Mouse (Mus musculus) heart, postnatal 0 days (tissue): ENCODE measurements around the gene Kdm4b. TPM values are rescaled to one million over a fixed set of nuclear protein-coding genes. Genes with fewer than 3 reads are reported as not detected.
A peak's percentile ranks its signal among the peaks of the same experiment; 100 is the strongest.

Experiments
- ATAC-seq: fragments of 200-750 bp; cut with Nextera tagmentation; 2 replicates; pipeline ENCODE4 v1.8.0; 2017; ENCODE audit warnings: low read depth, moderate number of reproducible peaks, moderate library complexity; ENCODE audit not compliant: insufficient read depth
- DNase-seq: peaks from one replicate; pipeline ENCODE4 v3.0.0-alpha.2; 2016; ENCODE audit warnings: low spot score
- H3K27ac ChIP-seq: fragments of 300-500 bp; sonication (generic); 2 replicates; pipeline ENCODE4 v1.5.1; 2014; ENCODE audit warnings: low read depth, mild to moderate bottlenecking
- H3K27me3 ChIP-seq: fragments of 300-500 bp; sonication (generic); 2 replicates; pipeline ENCODE4 v1.6.1; 2014; ENCODE audit warnings: low read length, mixed read lengths; ENCODE audit not compliant: control insufficient read depth, insufficient read depth
- H3K36me3 ChIP-seq: fragments of 300-500 bp; sonication (generic); replicated peaks from 2 replicates; pipeline ENCODE4 v1.6.1; 2014; ENCODE audit warnings: low read length, mixed read lengths; ENCODE audit not compliant: control insufficient read depth, insufficient read depth
- H3K4me1 ChIP-seq: fragments of 300-500 bp; sonication (generic); 2 replicates; pipeline ENCODE4 v1.6.1; 2014; ENCODE audit warnings: antibody characterized with exemption; ENCODE audit not compliant: control insufficient read depth, insufficient read depth
- H3K4me2 ChIP-seq: fragments of 300-500 bp; sonication (generic); 2 replicates; pipeline ENCODE4 v1.6.1; 2014; ENCODE audit warnings: low read depth, mild to moderate bottlenecking, low read length, moderate library complexity
- H3K4me3 ChIP-seq: fragments of 300-500 bp; sonication (generic); 2 replicates; pipeline ENCODE4 v1.5.1; 2014; ENCODE audit warnings: low read depth, low read length
- H3K9ac ChIP-seq: fragments of 300-500 bp; sonication (generic); replicated peaks from 2 replicates; pipeline ENCODE4 v1.6.1; 2014; ENCODE audit warnings: low read depth, low read length, mixed read lengths
- H3K9me3 ChIP-seq: fragments of 300-500 bp; sonication (generic); replicated peaks from 2 replicates; pipeline ENCODE4 v1.6.1; 2016; ENCODE audit warnings: low read length; ENCODE audit not compliant: control insufficient read depth
- CTCF ChIP-seq: IDR thresholded peaks from 2 replicates; pipeline ENCODE4 v1.5.1; 2016; ENCODE audit warnings: antibody characterized with exemption, control low read depth, low read depth
- EP300 ChIP-seq: IDR thresholded peaks from 2 replicates; pipeline ENCODE4 v1.6.1; 2016; ENCODE audit warnings: antibody characterized with exemption, low read depth
- WGBS: fragments of 180-500 bp; shearing (Covaris S2); extraction: QIAGEN DNeasy Blood & Tissue Kit; methylation state at CpG from one replicate; pipeline ENCODE4 v1.1.7; 2014; 5-methylcytosine and 5-hydroxymethylcytosine counted together
- polyA plus RNA-seq: library from polyadenylated mRNA; unstranded; fragments of >200 nt; fragmentation: Nextera tagmentation; extraction: Ambion mirVana; gene quantifications from 2 replicates; pipeline ENCODE4 v1.2.1, GENCODE M21; 2015
- total RNA-seq: library from RNA; depleted of rRNA; stranded (reverse); fragments of >200 nt; gene quantifications from 2 replicates; pipeline ENCODE4 v1.2.3, GENCODE M21; 2014; ENCODE audit warnings: low replicate concordance

The Kdm4b gene
- total and polyA plus RNA-seq, 2 experiments from 2014 or later, result 17.7 to 61.8 TPM

DNA sequence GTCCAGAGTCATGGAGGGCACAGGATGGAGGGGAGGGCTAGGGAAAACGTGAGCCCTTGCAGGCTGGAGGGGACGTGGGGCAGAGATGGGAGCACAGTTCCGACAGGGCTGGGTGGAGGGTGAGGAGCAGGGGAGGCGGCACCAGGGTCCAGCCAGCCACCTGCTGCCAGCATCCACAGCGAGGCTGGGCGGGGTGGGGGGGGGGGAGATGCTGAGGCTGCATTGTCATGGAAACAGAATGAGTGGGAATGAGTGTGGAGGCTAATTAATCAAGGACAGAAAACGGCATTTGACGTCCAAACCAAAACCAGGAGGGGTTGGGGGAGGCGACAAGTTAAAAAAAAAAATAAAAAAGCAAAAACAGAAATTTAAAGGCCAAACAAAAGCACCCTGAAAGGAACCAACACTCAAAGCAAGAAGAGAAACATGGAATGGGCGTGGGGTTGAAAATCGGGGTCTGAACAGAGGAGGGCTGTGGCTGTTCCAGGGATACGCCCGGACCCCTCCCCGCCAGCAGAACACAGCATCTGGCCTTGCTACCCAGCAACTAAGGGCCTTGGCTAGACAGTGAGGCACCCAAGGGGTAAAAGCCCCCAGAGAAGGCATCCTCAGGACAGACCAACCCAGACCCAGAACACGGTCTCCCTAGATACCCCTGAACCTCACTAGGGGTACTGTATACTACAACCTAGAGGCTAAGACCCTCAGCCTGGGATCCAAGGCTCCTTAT lies 114.0 kb downstream of the Kdm4b start:
- Histone ChIP-seq H3K27ac (no peak overlapping the region), H3K36me3 (peaks cover 42% of the 10 kb centered on the region), H3K4me1 (no peaks in the 10 kb centered on the region), H3K4me3 (no peak overlapping the region), H3K9me3 (0 out of 2 replicates have a peak, but pooled peaks cover 11% of the 10 kb centered on the region), H3K27me3 (no peaks in the 10 kb centered on the region), H3K4me2 (no peak overlapping the region), H3K9ac (no peak overlapping the region)
- ATAC-seq (no peak), DNase-seq (no peak)
- 82% methylated on average over 15 of the region's 15 CpGs for WGBS
- TF ChIP-seq EP300 (no peak), CTCF (no peak)

DNA sequence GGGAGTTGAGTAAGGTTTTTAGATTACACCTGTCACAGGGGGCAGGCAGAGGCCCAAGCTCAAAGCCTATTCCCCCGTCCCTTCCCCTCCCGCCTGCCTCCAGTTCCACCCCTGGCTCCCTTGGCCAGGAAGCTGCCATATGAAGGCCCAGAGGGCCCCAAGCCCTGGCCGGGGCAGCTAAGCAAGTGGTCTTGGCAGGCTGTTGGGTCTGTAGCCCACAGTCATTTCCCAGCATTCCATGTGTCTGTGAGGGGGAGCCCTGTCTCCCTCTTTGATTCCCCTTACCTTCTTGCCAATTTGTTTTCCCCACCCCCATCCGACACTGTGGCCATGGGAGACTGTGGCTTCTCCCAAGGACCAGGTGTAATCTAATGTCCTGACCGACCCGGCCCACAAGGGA lies 116.5 kb downstream of the Kdm4b start:
- Histone ChIP-seq H3K27me3 (no peaks in the 10 kb centered on the region), H3K4me3 (no peak overlapping the region), H3K9me3 (0 out of 2 replicates have a peak, but pooled peaks cover under 1% of the 10 kb centered on the region), H3K9ac (no peak overlapping the region), H3K4me2 (no peak overlapping the region), H3K36me3 (peaks cover 32% of the 10 kb centered on the region), H3K4me1 (no peaks in the 10 kb centered on the region), H3K27ac (no peak overlapping the region)
- 71% methylated on average over 6 of the region's 6 CpGs for WGBS
- TF ChIP-seq CTCF, result no peak
- TF ChIP-seq EP300, result no peak
- no peak for ATAC-seq
- DNase-seq, result no peak

DNA sequence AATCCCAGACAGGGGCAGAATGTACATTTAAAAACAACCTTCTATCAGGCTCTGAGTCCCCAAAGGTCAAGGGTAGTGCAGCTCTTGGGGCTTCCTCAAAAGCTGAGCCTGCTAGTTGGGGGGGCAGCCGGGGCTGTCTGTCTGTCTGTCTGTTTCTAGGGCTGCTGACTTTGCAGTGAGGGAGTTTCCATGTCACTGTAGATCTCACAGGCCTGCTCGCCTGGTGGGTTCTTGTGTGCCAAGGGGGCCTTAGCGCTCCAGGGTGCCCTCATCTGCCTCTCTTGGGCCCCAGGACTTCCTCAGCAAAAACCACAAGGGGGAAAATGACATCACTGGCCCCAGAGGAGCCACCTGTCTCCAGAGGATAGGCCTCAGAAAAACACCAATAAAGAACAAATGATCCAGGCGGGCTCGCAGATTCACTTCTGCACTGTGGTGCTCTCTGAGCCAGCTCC lies 117.5 kb downstream of the Kdm4b start:
- 65% methylated on average over 5 of the region's 5 CpGs for WGBS
- ATAC-seq, result no peak
- Histone ChIP-seq H3K4me2 (no peak overlapping the region), H3K27ac (peak overlapping the region; percentile 23; the same call in 1 of the 2 replicates), H3K4me3 (no peak overlapping the region), H3K4me1 (no peaks in the 10 kb centered on the region), H3K9ac (no peak overlapping the region), H3K27me3 (no peaks in the 10 kb centered on the region), H3K36me3 (peaks cover 34% of the 10 kb centered on the region), H3K9me3 (no peaks in the 10 kb centered on the region)
- no peak for DNase-seq
- no peak for TF ChIP-seq CTCF
- TF ChIP-seq EP300, result no peak

DNA sequence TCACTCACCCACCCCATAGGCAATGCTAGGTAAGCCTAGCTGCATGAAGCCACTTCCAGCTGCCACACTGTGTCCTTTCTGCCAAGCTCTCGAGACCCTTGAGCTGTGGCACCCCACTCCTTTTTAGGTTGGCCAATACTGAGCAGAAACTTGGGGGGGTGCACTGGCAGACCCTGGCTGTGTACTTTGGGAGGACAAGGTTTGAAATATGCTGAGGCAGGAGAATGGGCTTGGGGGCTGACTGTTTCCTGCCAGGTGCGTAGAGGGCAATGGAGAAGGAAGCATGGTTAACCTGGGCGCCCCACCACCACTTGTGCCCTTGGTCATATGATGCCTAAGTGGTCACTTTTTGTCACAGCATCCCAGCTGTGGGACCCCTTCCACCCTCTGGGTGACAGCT lies 118.9 kb downstream of the Kdm4b start:
- TF ChIP-seq CTCF (no peak), EP300 (no peak)
- H3K36me3 ChIP-seq, result peaks cover 48% of the 10 kb centered on the region
- no peak for DNase-seq

DNA sequence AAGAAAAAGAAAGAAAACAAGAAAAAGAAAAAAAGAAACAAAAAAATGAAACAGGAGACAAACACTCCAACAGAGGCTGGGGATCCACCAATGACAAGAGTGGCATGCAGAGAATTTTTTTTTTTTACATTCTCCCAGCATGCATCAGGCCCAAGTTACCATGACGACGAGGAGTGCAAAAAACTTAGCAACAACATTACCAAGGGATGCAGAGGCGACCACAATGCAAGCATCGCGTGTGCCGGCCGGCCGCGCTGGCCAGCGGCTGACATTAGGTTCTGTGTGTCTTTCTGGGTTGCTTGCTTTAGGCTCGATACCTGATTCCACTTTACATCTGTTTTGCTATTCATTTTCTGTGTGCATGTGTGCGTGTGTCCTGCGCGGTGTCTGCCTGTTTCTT lies 119.5 kb downstream of the Kdm4b start:
- 88% methylated on average over 14 of the region's 14 CpGs for WGBS

More for the DNA sequence above, 118.9 kb downstream of the Kdm4b start:
- H3K4me1 ChIP-seq, result no peaks in the 10 kb centered on the region
- H3K4me3 ChIP-seq, result no peak overlapping the region
- no peaks in the 10 kb centered on the region for H3K27me3 ChIP-seq
- 85% methylated on average over 3 of the region's 3 CpGs for WGBS
- no peak overlapping the region for H3K4me2 ChIP-seq
- no peak for ATAC-seq
- H3K27ac ChIP-seq, result no peak overlapping the region; the same call in 1 of the 2 replicates
- H3K9ac ChIP-seq, result no peak overlapping the region
- no peaks in the 10 kb centered on the region for H3K9me3 ChIP-seq

More for the DNA sequence above, 119.5 kb downstream of the Kdm4b start:
- no peaks in the 10 kb centered on the region for H3K9me3 ChIP-seq
- H3K27ac ChIP-seq, result no peak overlapping the region
- DNase-seq, result no peak
- H3K36me3 ChIP-seq, result peaks cover 55% of the 10 kb centered on the region
- H3K4me3 ChIP-seq, result no peak overlapping the region
- ATAC-seq, result no peak
- H3K9ac ChIP-seq, result no peak overlapping the region
- TF ChIP-seq CTCF (no peak), EP300 (no peak)
- H3K4me2 ChIP-seq, result no peak overlapping the region
- no peaks in the 10 kb centered on the region for H3K4me1 ChIP-seq
- H3K27me3 ChIP-seq, result no peaks in the 10 kb centered on the region
